Mouse (Mus musculus) testis, adult 2 months (tissue): Measurements from ENCODE around the gene Jade1.

ENCODE experiments used
- CTCF ChIP-seq: fragments of 200-500 bp; IDR thresholded peaks from 2 replicates; pipeline ENCODE4 v1.5.1; 2012; ENCODE audit warnings: low read depth, mild to moderate bottlenecking, inconsistent platforms, low read length, moderate library complexity; ENCODE audit not compliant: control insufficient read depth, insufficient read depth, insufficient replicate concordance
- POLR2A ChIP-seq: fragments of 200-500 bp; IDR thresholded peaks from 2 replicates; pipeline ENCODE4 v1.6.1; 2012; ENCODE audit warnings: low read depth, mild to moderate bottlenecking, inconsistent platforms, low read length, moderate library complexity; ENCODE audit not compliant: control insufficient read depth

GRCm38 (mm10) chr3:41521733-41522132 is 33.8 kb upstream of the Jade1 start:
- no peak for TF ChIP-seq POLR2A
- TF ChIP-seq CTCF = no peak
